Mouse (Mus musculus): ENCODE data around the gene Capn2. TPM values are rescaled to one million over a fixed set of nuclear protein-coding genes. Genes with fewer than 3 reads are reported as not detected.

The Capn2 gene
- total and polyA plus RNA-seq, 2 experiments from 2014 or later, result 62.6 to 71.2 TPM

GRCm38 (mm10) chr1:182475005-182475796 is 42.2 kb downstream of the Capn2 start:
- ATAC-seq (ENCODE audit: insufficient read depth, low read depth) (no peak), DNase-seq (ENCODE audit: low spot score) (no peak)
- no peak overlapping the region for H3K4me2 ChIP-seq (ENCODE audit: low read depth, low read length)
- no peak overlapping the region for H3K9ac ChIP-seq (replicated peaks; ENCODE audit: low read depth, low read length)
- H3K27ac ChIP-seq (ENCODE audit: low read depth), result no peak overlapping the region
- WGBS, result 66% methylated on average over 5 of the region's 5 CpGs
- H3K4me3 ChIP-seq (ENCODE audit: low read depth, low read length), result no peak overlapping the region
- no peaks in the 10 kb centered on the region for H3K27me3 ChIP-seq (ENCODE audit: control insufficient read depth, insufficient read depth, low read length)
- TF ChIP-seq EP300 (IDR thresholded peaks at IDR 0.05; ENCODE audit: low read depth) (no peak), CTCF (IDR thresholded peaks at IDR 0.05; ENCODE audit: low read depth) (peak; percentile 37)
- H3K4me1 ChIP-seq (ENCODE audit: control insufficient read depth, insufficient read depth), result no peaks in the 10 kb centered on the region
- peaks cover 94% of the 10 kb centered on the region for H3K36me3 ChIP-seq (replicated peaks; ENCODE audit: control insufficient read depth, insufficient read depth, low read length)
- no peaks in the 10 kb centered on the region for H3K9me3 ChIP-seq (replicated peaks; ENCODE audit: control insufficient read depth, low read length)

GRCm38 (mm10) chr1:182465978-182466377 is 51.4 kb downstream of the Capn2 start:
- no peak overlapping the region for H3K27ac ChIP-seq (ENCODE audit: low read depth)
- WGBS, result 89% methylated on average over 4 of the region's 4 CpGs
- H3K36me3 ChIP-seq (replicated peaks; ENCODE audit: control insufficient read depth, insufficient read depth, low read length), result peaks cover 48% of the 10 kb centered on the region

GRCm38 (mm10) chr1:182465309-182465708 is 52.1 kb downstream of the Capn2 start:
- no peak overlapping the region for H3K4me2 ChIP-seq (ENCODE audit: low read depth, low read length)
- no peaks in the 10 kb centered on the region for H3K27me3 ChIP-seq (ENCODE audit: control insufficient read depth, insufficient read depth, low read length)
- TF ChIP-seq CTCF (IDR thresholded peaks at IDR 0.05; ENCODE audit: low read depth) (no peak), EP300 (IDR thresholded peaks at IDR 0.05; ENCODE audit: low read depth) (no peak)
- 0 out of 2 replicates have a peak overlapping the region, but pooled peaks have one; percentile 9 for H3K27ac ChIP-seq (ENCODE audit: low read depth)
- no peaks in the 10 kb centered on the region for H3K9me3 ChIP-seq (replicated peaks; ENCODE audit: control insufficient read depth, low read length)
- H3K9ac ChIP-seq (replicated peaks; ENCODE audit: low read depth, low read length), result no peak overlapping the region
- H3K4me3 ChIP-seq (ENCODE audit: low read depth, low read length), result no peak overlapping the region
- H3K36me3 ChIP-seq (replicated peaks; ENCODE audit: control insufficient read depth, insufficient read depth, low read length), result peaks cover 42% of the 10 kb centered on the region
- ATAC-seq (ENCODE audit: insufficient read depth, low read depth), result no peak
- no peak for DNase-seq (ENCODE audit: low spot score)
- 52% methylated on average over 4 of the region's 4 CpGs for WGBS
- H3K4me1 ChIP-seq (ENCODE audit: control insufficient read depth, insufficient read depth), result peaks cover 11% of the 10 kb centered on the region; the same call in 1 of the 2 replicates

More at GRCm38 (mm10) chr1:182465978-182466377, 51.4 kb downstream of the Capn2 start:
- no peak for DNase-seq (ENCODE audit: low spot score)
- Histone ChIP-seq H3K9ac (replicated peaks; ENCODE audit: low read depth, low read length) (no peak overlapping the region), H3K4me2 (ENCODE audit: low read depth, low read length) (no peak overlapping the region), H3K27me3 (ENCODE audit: control insufficient read depth, insufficient read depth, low read length) (no peaks in the 10 kb centered on the region), H3K9me3 (replicated peaks; ENCODE audit: control insufficient read depth, low read length) (no peaks in the 10 kb centered on the region), H3K4me3 (ENCODE audit: low read depth, low read length) (no peak overlapping the region), H3K4me1 (ENCODE audit: control insufficient read depth, insufficient read depth) (peaks cover 8% of the 10 kb centered on the region; the same call in 1 of the 2 replicates)
- no peak for ATAC-seq (ENCODE audit: insufficient read depth, low read depth)
- 0 out of 2 replicates have a peak, but pooled peaks have one; percentile 14 for TF ChIP-seq CTCF (IDR thresholded peaks at IDR 0.05; ENCODE audit: low read depth)
- TF ChIP-seq EP300 (IDR thresholded peaks at IDR 0.05; ENCODE audit: low read depth), result no peak

GRCm38 (mm10) chr1:182461813-182462212 is 55.6 kb downstream of the Capn2 start:
- H3K9me3 ChIP-seq (replicated peaks; ENCODE audit: control insufficient read depth, low read length), result no peaks in the 10 kb centered on the region
- TF ChIP-seq EP300 (IDR thresholded peaks at IDR 0.05; ENCODE audit: low read depth), result no peak
- TF ChIP-seq CTCF (IDR thresholded peaks at IDR 0.05; ENCODE audit: low read depth), result no peak
- peaks cover 11% of the 10 kb centered on the region; the same call in 1 of the 2 replicates for H3K4me1 ChIP-seq (ENCODE audit: control insufficient read depth, insufficient read depth)
- peak; percentile 47 for DNase-seq (ENCODE audit: low spot score)
- no peak overlapping the region for H3K27ac ChIP-seq (ENCODE audit: low read depth)
- 63% methylated on average over 10 of the region's 10 CpGs for WGBS
- H3K36me3 ChIP-seq (replicated peaks; ENCODE audit: control insufficient read depth, insufficient read depth, low read length), result peaks cover 33% of the 10 kb centered on the region
- H3K4me2 ChIP-seq (ENCODE audit: low read depth, low read length), result no peak overlapping the region
- H3K27me3 ChIP-seq (ENCODE audit: control insufficient read depth, insufficient read depth, low read length), result no peaks in the 10 kb centered on the region
- no peak overlapping the region for H3K9ac ChIP-seq (replicated peaks; ENCODE audit: low read depth, low read length)
- H3K4me3 ChIP-seq (ENCODE audit: low read depth, low read length), result no peak overlapping the region
- peak; percentile 63 for ATAC-seq (ENCODE audit: insufficient read depth, low read depth)

GRCm38 (mm10) chr1:182461261-182461660 is 56.1 kb downstream of the Capn2 start:
- Histone ChIP-seq H3K9me3 (replicated peaks; ENCODE audit: control insufficient read depth, low read length) (no peaks in the 10 kb centered on the region), H3K27me3 (ENCODE audit: control insufficient read depth, insufficient read depth, low read length) (no peaks in the 10 kb centered on the region), H3K27ac (ENCODE audit: low read depth) (peak overlapping the region; percentile 60), H3K4me1 (ENCODE audit: control insufficient read depth, insufficient read depth) (peaks cover 11% of the 10 kb centered on the region; the same call in 1 of the 2 replicates), H3K36me3 (replicated peaks; ENCODE audit: control insufficient read depth, insufficient read depth, low read length) (peaks cover 33% of the 10 kb centered on the region), H3K4me2 (ENCODE audit: low read depth, low read length) (no peak overlapping the region), H3K9ac (replicated peaks; ENCODE audit: low read depth, low read length) (no peak overlapping the region), H3K4me3 (ENCODE audit: low read depth, low read length) (no peak overlapping the region)
- no peak for TF ChIP-seq CTCF (IDR thresholded peaks at IDR 0.05; ENCODE audit: low read depth)
- no peak for TF ChIP-seq EP300 (IDR thresholded peaks at IDR 0.05; ENCODE audit: low read depth)
- no peak for DNase-seq (ENCODE audit: low spot score)
- WGBS, result 52% methylated on average over 7 of the region's 7 CpGs
- 0 out of 2 replicates have a peak, but pooled peaks have one; percentile 42 for ATAC-seq (ENCODE audit: insufficient read depth, low read depth)
